Mouse (Mus musculus): Measurements from ENCODE around the gene Tmem150c.

GRCm38 (mm10) chr5:100209093-100209492 lies 49.5 kb upstream of the Tmem150c start:
- TF ChIP-seq POLR2A (IDR thresholded peaks at IDR 0.05; ENCODE audit: insufficient read depth, low read depth, low read length) (no peak), CTCF (IDR thresholded peaks at IDR 0.05) (no peak), EP300 (IDR thresholded peaks at IDR 0.05; ENCODE audit: insufficient read depth, low read depth, low read length) (no peak)

All from heart, adult 2 months (tissue).